Mouse (Mus musculus): ENCODE measurements at regions not wholly inside any gene's neighbourhood (a gene's known extent, or its start where the extent isn't known, plus 50 kb on each side); places are given as distances from the start of the nearest gene placed in this dataset.

- no peak for DNase-seq
These were observed 141.9 kb downstream of the Cryba4 start for GRCm38 (mm10) chr5:112110306-112110969.

DNA sequence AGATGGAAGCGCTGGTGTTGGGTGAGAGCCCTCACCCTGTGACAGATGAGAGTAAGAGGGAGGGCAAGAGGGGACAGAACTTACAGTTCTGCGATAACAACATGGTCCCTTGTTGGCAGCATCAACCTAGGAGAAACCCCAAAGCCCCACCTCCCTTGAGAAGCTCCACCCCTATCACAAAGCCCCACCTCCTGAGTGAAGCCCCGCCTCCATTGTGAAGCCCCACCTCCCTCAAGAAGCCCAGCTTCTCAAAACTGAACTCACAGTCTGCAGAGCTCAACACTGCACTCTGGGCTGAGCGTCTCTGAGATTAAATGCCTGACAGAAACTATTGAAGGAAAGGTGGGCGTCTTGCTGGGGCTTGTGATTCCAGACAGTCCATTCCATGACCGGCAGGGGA lies 131.6 kb downstream of the Cryba4 start:
- no peak for DNase-seq

- peak; percentile 46 for DNase-seq
These were observed 130.8 kb downstream of the Cryba4 start for GRCm38 (mm10) chr5:112121554-112121953.

- DNase-seq = peak in 1 of 2 experiments; percentile 30
These were observed 129.7 kb downstream of the Cryba4 start for GRCm38 (mm10) chr5:112122581-112122980.

DNA sequence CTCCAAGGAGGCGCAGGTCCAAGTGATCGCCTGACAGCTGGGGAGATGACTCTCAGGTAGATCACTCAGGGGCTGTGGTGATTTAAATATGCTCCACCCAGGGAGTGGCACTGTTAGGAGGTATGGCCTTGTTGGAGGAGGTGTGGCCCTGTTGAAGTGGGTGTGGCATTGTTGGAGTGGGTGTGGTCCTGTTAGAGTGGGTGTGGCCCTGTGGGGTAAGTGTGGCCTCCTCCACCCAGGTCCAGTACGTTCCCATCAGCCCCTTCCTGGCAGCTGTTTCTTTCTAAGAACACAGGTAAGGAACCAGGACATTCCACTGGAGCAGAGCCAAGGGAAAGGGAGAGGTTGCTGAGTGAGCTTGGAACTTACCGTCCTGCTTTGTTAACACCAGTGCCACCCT lies 125.1 kb downstream of the Cryba4 start:
- no peak for DNase-seq

- peak; percentile 60 to 73 for DNase-seq
These were observed 119.6 kb downstream of the Cryba4 start for GRCm38 (mm10) chr5:112132746-112133145.

DNA sequence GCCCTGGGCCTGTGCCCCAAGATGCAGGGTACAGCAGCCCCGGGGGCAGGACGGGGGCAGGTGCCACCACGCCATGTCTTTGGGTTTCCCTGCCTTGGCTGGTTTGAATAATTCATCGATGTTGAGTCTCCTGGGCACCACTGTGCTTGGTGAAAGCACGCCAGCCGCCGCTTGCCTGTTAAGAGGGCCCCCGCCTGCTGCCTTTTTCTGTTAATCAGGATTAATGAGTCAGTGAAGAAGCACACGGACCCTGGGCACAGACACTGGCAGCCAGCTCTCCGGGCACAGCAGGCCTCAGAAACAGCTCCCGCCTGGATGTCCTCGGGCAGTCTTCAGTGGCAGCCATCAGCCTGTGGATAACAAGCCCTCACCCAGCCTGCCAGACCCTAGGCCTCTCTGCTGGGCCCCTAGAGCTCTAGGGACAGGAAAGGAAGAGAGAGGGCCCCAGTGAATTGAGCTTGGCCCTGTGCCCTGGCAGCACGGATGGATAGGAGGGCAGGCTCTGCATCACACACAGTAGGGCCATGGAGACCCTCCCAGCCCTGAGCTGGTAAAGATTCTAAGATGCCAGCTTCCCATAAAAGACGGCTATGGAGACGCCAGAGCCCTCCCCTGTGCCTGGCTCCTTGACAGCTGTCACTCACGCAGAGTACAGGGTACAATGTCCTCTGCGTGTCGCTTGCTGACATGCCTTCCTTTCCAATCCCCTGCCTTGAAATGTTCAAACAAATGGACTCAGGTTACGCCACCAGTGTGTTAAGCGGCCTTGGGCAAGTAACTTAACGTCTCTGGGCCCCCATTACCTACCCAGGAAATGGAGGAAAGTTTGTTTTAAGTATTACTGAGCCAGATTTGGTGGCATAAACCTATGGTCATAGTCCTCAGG lies 118.4 kb downstream of the Cryba4 start:
- peak; percentile 66 to 81 for DNase-seq

GRCm38 (mm10) chr5:112136646-112137045 lies 115.7 kb downstream of the Cryba4 start:
- DNase-seq = no peak

GRCm38 (mm10) chr5:112138246-112138645 lies 114.1 kb downstream of the Cryba4 start:
- no peak for DNase-seq

- no peak for DNase-seq
These were observed 109.6 kb downstream of the Cryba4 start for GRCm38 (mm10) chr5:112142731-112143130.

- no peak for DNase-seq
These were observed 108.2 kb downstream of the Cryba4 start for GRCm38 (mm10) chr5:112143993-112144621.

GRCm38 (mm10) chr5:112153675-112154085 lies 98.6 kb downstream of the Cryba4 start:
- peak; percentile 93 to 94 for DNase-seq

- no peak for DNase-seq
These were observed 97.7 kb downstream of the Cryba4 start for GRCm38 (mm10) chr5:112154650-112155049.

DNA sequence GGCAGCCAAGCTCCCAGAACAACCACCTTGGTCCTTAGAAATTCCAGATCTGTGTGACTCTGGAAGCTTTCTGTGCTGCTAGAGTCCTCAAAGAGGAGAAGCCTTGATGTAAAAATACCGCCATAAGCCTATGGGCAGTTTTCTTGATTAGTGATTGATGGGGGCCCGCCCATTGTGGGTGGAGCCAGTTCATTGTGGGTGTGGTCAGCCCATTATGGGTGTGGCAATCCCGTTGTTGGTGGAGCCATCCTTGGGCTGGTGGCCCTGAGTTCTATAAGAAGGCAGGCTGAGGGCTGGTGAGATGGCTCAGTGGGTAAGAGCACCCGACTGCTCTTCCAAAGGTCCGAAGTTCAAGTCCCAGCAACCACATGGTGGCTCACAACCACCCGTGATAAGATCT lies 97.3 kb downstream of the Cryba4 start:
- no peak for DNase-seq

DNA sequence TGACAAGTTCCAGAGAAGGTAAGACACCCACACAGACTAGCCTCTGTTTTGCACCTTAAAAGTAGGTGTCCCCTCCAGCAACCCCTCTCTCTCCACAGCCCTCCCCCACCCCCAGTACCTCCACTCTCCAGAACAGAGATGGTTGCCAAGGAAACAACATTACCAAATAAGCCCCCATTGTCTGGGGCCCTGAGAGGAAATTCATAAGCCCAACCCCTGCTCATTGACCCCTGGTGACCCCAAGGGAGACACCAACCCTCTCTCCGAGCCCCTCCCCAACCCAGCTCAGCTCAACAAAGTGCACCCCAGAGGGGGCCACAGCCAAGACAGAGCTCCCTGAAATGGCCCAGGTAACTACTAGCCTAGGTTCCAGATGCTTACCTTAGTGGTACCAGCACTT lies 96.3 kb downstream of the Cryba4 start:
- DNase-seq = no peak

DNA sequence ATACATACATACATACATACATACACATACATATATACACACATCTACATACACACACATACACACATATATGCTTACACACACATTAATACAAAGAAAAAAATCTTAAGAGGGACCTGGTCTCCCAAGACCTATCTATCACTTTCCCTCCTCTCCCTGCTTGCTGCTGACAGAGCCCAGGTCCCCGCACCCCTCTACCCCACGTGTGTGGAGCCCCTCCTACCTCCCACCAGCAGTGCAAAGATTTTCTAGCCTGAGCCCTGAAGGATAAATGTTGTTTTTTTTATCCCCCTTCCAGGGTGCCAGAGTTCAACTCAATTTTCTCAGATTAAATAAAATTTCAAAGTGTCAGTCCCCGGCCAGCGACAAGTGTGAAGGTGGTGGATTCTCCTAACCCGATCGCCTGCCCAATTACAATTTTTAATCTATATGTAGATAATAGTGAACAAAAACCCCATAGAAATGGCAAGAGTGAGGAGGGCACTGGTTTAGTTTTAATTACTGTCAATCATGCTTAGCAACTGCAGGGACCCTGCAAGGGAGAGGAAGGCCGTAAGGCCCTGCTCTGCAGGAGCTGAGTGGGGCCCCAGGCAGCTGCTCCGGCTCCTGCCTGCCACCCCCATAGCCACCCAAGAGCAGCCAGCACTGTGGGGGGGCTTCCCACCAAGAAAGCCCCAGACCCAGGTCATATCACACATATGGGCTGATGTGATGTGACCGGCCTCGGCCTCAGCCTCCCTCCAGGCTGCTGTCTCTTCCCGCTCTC lies 85.7 kb downstream of the Cryba4 start:
- DNase-seq = no peak

GRCm38 (mm10) chr5:112167790-112168189 lies 84.5 kb downstream of the Cryba4 start:
- no peak for DNase-seq

DNA sequence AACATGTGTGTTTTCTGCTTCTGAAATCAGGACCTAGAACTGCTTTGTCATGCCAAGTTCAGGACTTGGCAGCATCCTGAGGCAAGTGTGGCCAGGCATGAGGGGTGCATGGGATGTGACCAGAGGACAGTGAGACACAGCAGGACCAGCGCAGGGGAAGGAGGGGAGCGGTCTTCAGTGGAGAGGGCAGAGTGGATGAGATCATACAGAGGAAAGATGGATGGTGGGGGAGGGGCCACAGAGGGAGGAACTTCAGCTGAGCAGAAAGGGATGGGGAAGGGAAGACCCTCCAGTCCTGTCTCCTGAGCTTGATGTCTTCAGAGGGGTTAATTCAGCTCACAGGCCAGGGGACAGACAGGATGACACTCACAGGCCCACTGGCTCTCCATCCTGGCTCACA lies 81.0 kb downstream of the Cryba4 start:
- peak; percentile 62 to 71 for DNase-seq

GRCm38 (mm10) chr5:112179213-112180057 lies 72.9 kb downstream of the Cryba4 start:
- peak; percentile 69 to 74 for DNase-seq

DNA sequence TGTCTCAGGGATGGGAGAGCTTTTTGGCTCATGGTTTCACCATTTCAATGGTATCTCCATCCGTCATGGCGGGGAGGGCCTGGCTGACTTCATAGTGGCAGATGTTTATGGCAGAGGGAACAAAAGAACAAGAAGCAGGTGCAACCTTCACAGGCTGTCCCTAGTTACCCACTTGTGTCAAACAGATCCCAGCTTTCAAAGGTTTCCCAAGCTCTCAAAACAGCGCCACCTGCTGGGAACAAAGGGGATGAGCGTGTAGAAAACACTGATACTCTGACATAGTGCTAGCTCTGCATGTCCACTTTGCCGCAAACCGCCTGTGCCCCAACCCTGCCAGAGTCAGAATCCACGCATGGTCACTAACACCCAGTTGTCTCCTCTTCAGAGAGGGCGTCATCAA lies 69.5 kb downstream of the Cryba4 start:
- DNase-seq = peak; percentile 65 to 75

- DNase-seq = no peak
These were observed 56.7 kb downstream of the Cryba4 start for GRCm38 (mm10) chr5:112195667-112196066.
